Mouse (Mus musculus): Measurements from ENCODE around the gene Bcap29. TPM values are rescaled to one million over a fixed set of nuclear protein-coding genes. Genes with fewer than 3 reads are reported as not detected.
A peak's percentile ranks its signal among the peaks of the same experiment; 100 is the strongest.
"Not testable (repeated sequence)": the region's sequence is repeated elsewhere in the genome, so short reads cannot be mapped to it uniquely, and the experiment has no call there.

The Bcap29 gene
- 32.4 and 36.6 TPM in 2 replicates for polyA plus RNA-seq (2015; fragmentation: Nextera tagmentation; extraction: Ambion mirVana)

- WGBS, result 2% methylated on average over 62 of the region's 73 CpGs
- H3K9me3 ChIP-seq, result no peaks in the 10 kb centered on the region
- H3K36me3 ChIP-seq, result no peaks in the 10 kb centered on the region
- peak within 1 kb of the TSS; percentile 44; the same call in 1 of the 2 replicates for H3K27ac ChIP-seq
- H3K4me3 ChIP-seq (replicated peaks), result peak within 1 kb of the TSS; percentile 62
- peaks cover 2% of the 10 kb centered on the region; the same call in 1 of the 2 replicates for H3K4me1 ChIP-seq
- peak within 1 kb of the TSS; percentile 77; the same call in 1 of the 2 replicates for H3K9ac ChIP-seq
- peak; percentile 88 for ATAC-seq (ENCODE audit: insufficient read depth, low FRiP score, low read depth)
- peak within 1 kb of the TSS; percentile 86 for H3K4me2 ChIP-seq
- no peaks in the 10 kb centered on the region for H3K27me3 ChIP-seq (replicated peaks)
Measured at GRCm38 (mm10) chr12:31634343-31635239, at the start of gene Bcap29. Gene Bcap29, minus strand, starts transcription at chr12:31634658.

- no peaks in the 10 kb centered on the region for H3K4me1 ChIP-seq
- WGBS, result 75% methylated on average over 3 of the region's 3 CpGs
- no peak overlapping the region for H3K4me2 ChIP-seq
- no peaks in the 10 kb centered on the region for H3K27me3 ChIP-seq (replicated peaks)
- H3K36me3 ChIP-seq, result no peaks in the 10 kb centered on the region
- H3K9me3 ChIP-seq, result no peaks in the 10 kb centered on the region
- H3K27ac ChIP-seq, result no peak overlapping the region
- H3K9ac ChIP-seq, result no peak overlapping the region
- no peak overlapping the region for H3K4me3 ChIP-seq (replicated peaks)
- no peak for ATAC-seq (ENCODE audit: insufficient read depth, low FRiP score, low read depth)
Measured at GRCm38 (mm10) chr12:31667187-31667586, 32.7 kb upstream of the Bcap29 start.

- ATAC-seq (ENCODE audit: insufficient read depth, low FRiP score, low read depth), result no peak
- no peak overlapping the region for H3K9ac ChIP-seq
- H3K36me3 ChIP-seq, result 0 out of 2 replicates have a peak, but pooled peaks cover 2% of the 10 kb centered on the region
- WGBS, result 72% methylated on average over 6 of the region's 6 CpGs
- no peak overlapping the region for H3K4me2 ChIP-seq
- H3K27me3 ChIP-seq (replicated peaks), result no peaks in the 10 kb centered on the region
- H3K4me3 ChIP-seq (replicated peaks), result no peak overlapping the region
- no peak overlapping the region for H3K27ac ChIP-seq
- H3K9me3 ChIP-seq, result no peaks in the 10 kb centered on the region
- no peaks in the 10 kb centered on the region for H3K4me1 ChIP-seq
Measured at GRCm38 (mm10) chr12:31665999-31666398, 31.5 kb upstream of the Bcap29 start.

GRCm38 (mm10) chr12:31656841-31657240 lies 22.4 kb upstream of the Bcap29 start:
- WGBS, result 95% methylated on average over 2 of the region's 2 CpGs
- no peak overlapping the region for H3K4me3 ChIP-seq (replicated peaks)
- H3K9me3 ChIP-seq, result no peaks in the 10 kb centered on the region
- H3K36me3 ChIP-seq, result 0 out of 2 replicates have a peak, but pooled peaks cover under 1% of the 10 kb centered on the region
- H3K4me2 ChIP-seq, result no peak overlapping the region
- no peak for ATAC-seq (ENCODE audit: insufficient read depth, low FRiP score, low read depth)
- peaks cover 3% of the 10 kb centered on the region; the same call in 1 of the 2 replicates for H3K4me1 ChIP-seq
- H3K27me3 ChIP-seq (replicated peaks), result no peaks in the 10 kb centered on the region
- H3K9ac ChIP-seq, result no peak overlapping the region
- H3K27ac ChIP-seq, result no peak overlapping the region

- H3K9ac ChIP-seq, result peak overlapping the region; percentile 68
- H3K27ac ChIP-seq, result peak overlapping the region; percentile 91
- H3K4me3 ChIP-seq (replicated peaks), result peak overlapping the region; percentile 81
- H3K27me3 ChIP-seq (replicated peaks), result no peaks in the 10 kb centered on the region
- peaks cover 3% of the 10 kb centered on the region; the same call in 1 of the 2 replicates for H3K4me1 ChIP-seq
- H3K4me2 ChIP-seq, result peak overlapping the region; percentile 73
- no peaks in the 10 kb centered on the region for H3K9me3 ChIP-seq
- no peaks in the 10 kb centered on the region for H3K36me3 ChIP-seq
- peak; percentile 76 for ATAC-seq (ENCODE audit: insufficient read depth, low FRiP score, low read depth)
- under 1% methylated on average over 29 of the region's 29 CpGs for WGBS
Measured at GRCm38 (mm10) chr12:31654965-31655477, 20.6 kb upstream of the Bcap29 start.

GRCm38 (mm10) chr12:31654197-31654964 lies 19.9 kb upstream of the Bcap29 start, which contains the start of the genes Dus4l and Cog5:
Gene Dus4l, minus strand, starts transcription at chr12:31654826.
Gene Cog5, plus strand, starts transcription at chr12:31654869.
- Histone ChIP-seq H3K27ac (peak within 1 kb of the TSS; percentile 91), H3K4me3 (replicated peaks) (peak within 1 kb of the TSS; percentile 81), H3K4me1 (peaks cover 3% of the 10 kb centered on the region; the same call in 1 of the 2 replicates), H3K9me3 (no peaks in the 10 kb centered on the region), H3K36me3 (no peaks in the 10 kb centered on the region), H3K9ac (peak within 1 kb of the TSS; percentile 68), H3K27me3 (replicated peaks) (no peaks in the 10 kb centered on the region), H3K4me2 (peak within 1 kb of the TSS; percentile 73)
- peak; percentile 96 for ATAC-seq (ENCODE audit: insufficient read depth, low FRiP score, low read depth)
- WGBS, result under 1% methylated on average over 47 of the region's 47 CpGs

GRCm38 (mm10) chr12:31653611-31654010 lies 19.2 kb upstream of the Bcap29 start:
- Histone ChIP-seq H3K9ac (no peak overlapping the region), H3K4me1 (peaks cover 3% of the 10 kb centered on the region; the same call in 1 of the 2 replicates), H3K36me3 (no peaks in the 10 kb centered on the region), H3K9me3 (no peaks in the 10 kb centered on the region), H3K4me2 (peak overlapping the region; percentile 55), H3K27ac (no peak overlapping the region), H3K4me3 (replicated peaks) (no peak overlapping the region), H3K27me3 (replicated peaks) (no peaks in the 10 kb centered on the region)
- no peak for ATAC-seq (ENCODE audit: insufficient read depth, low FRiP score, low read depth)
- WGBS, result 73% methylated on average over 5 of the region's 5 CpGs

GRCm38 (mm10) chr12:31635240-31635607 lies 766 bp upstream of the Bcap29 start:
- H3K9me3 ChIP-seq, result no peaks in the 10 kb centered on the region
- no peaks in the 10 kb centered on the region for H3K36me3 ChIP-seq
- peaks cover 2% of the 10 kb centered on the region; the same call in 1 of the 2 replicates for H3K4me1 ChIP-seq
- no peak overlapping the region for H3K4me3 ChIP-seq (replicated peaks)
- H3K27ac ChIP-seq, result no peak overlapping the region
- H3K9ac ChIP-seq, result no peak overlapping the region
- no peaks in the 10 kb centered on the region for H3K27me3 ChIP-seq (replicated peaks)
- WGBS, result 89% methylated on average over 3 of the region's 3 CpGs
- no peak overlapping the region for H3K4me2 ChIP-seq
- no peak for ATAC-seq (ENCODE audit: insufficient read depth, low FRiP score, low read depth)

GRCm38 (mm10) chr12:31633970-31634342 lies 502 bp downstream of the Bcap29 start:
- Histone ChIP-seq H3K4me1 (peaks cover 2% of the 10 kb centered on the region; the same call in 1 of the 2 replicates), H3K9ac (peak overlapping the region; percentile 77; the same call in 1 of the 2 replicates), H3K4me3 (replicated peaks) (peak overlapping the region; percentile 62), H3K9me3 (no peaks in the 10 kb centered on the region), H3K36me3 (no peaks in the 10 kb centered on the region), H3K4me2 (peak overlapping the region; percentile 86), H3K27ac (no peak overlapping the region), H3K27me3 (replicated peaks) (no peaks in the 10 kb centered on the region)
- ATAC-seq (ENCODE audit: insufficient read depth, low FRiP score, low read depth), result peak; percentile 36; the same call in 1 of the 2 replicates
- 6% methylated on average over 13 of the region's 13 CpGs for WGBS

GRCm38 (mm10) chr12:31628396-31628795 lies 6.1 kb downstream of the Bcap29 start:
- WGBS, result 93% methylated on average over 9 of the region's 9 CpGs
- ATAC-seq (ENCODE audit: insufficient read depth, low FRiP score, low read depth); H3K4me2 ChIP-seq; H3K4me1 ChIP-seq; H3K9me3 ChIP-seq; H3K9ac ChIP-seq; H3K4me3 ChIP-seq (replicated peaks); H3K27me3 ChIP-seq (replicated peaks); H3K27ac ChIP-seq; H3K36me3 ChIP-seq: not testable (repeated sequence)

GRCm38 (mm10) chr12:31625016-31625415 lies 9.4 kb downstream of the Bcap29 start:
- Histone ChIP-seq H3K27me3 (replicated peaks) (no peaks in the 10 kb centered on the region), H3K4me3 (replicated peaks) (no peak overlapping the region), H3K36me3 (0 out of 2 replicates have a peak, but pooled peaks cover 5% of the 10 kb centered on the region), H3K9me3 (no peaks in the 10 kb centered on the region), H3K4me1 (no peaks in the 10 kb centered on the region), H3K27ac (no peak overlapping the region), H3K4me2 (no peak overlapping the region), H3K9ac (no peak overlapping the region)
- WGBS, result 93% methylated on average over 1 of the region's 1 CpGs
- ATAC-seq (ENCODE audit: insufficient read depth, low FRiP score, low read depth), result no peak
